Mouse (Mus musculus): Measurements from ENCODE around the gene Amot. TPM values are rescaled to one million over a fixed set of nuclear protein-coding genes. Genes with fewer than 3 reads are reported as not detected.

The Amot gene
- polyA plus RNA-seq, 1 experiment from 2014 or later = 5.8 TPM

DNA sequence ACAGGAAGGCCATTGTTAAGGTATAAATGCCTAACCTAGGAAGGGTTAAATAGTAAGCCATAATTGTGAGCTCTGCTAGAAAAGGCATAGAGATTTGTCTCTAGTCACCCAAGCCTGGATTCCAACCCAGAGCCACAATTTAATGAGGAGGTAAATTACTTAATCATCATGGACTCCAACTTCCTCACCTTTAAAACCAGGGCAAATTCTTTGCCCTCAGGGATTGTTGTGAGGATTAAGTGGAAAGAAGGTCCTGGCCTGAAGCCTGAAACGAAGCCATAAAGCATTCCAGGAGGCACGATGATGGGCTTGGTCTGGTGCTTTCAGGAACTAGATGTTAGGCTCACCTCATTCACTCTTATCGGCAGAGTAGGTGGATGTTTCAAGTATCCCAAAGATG lies 5.7 kb upstream of the Amot start:
- Histone ChIP-seq H3K4me3 (ENCODE audit: low read depth, low read length) (no peak overlapping the region), H3K27me3 (ENCODE audit: control insufficient read depth, insufficient read depth, low read depth, low read length) (no peaks in the 10 kb centered on the region), H3K27ac (ENCODE audit: low read length) (no peak overlapping the region), H3K4me2 (ENCODE audit: low read depth, low read length) (no peak overlapping the region), H3K4me1 (ENCODE audit: control insufficient read depth, low read depth, low read length) (no peaks in the 10 kb centered on the region), H3K9me3 (replicated peaks; ENCODE audit: control insufficient read depth, low read length) (no peaks in the 10 kb centered on the region), H3K9ac (ENCODE audit: low read depth, low read length) (no peak overlapping the region), H3K36me3 (ENCODE audit: control insufficient read depth, insufficient read depth) (no peaks in the 10 kb centered on the region)
- 57% methylated on average over 3 of the region's 3 CpGs for WGBS (ENCODE audit: insufficient replicate concordance)
- no peak for ATAC-seq (ENCODE audit: low read depth)

DNA sequence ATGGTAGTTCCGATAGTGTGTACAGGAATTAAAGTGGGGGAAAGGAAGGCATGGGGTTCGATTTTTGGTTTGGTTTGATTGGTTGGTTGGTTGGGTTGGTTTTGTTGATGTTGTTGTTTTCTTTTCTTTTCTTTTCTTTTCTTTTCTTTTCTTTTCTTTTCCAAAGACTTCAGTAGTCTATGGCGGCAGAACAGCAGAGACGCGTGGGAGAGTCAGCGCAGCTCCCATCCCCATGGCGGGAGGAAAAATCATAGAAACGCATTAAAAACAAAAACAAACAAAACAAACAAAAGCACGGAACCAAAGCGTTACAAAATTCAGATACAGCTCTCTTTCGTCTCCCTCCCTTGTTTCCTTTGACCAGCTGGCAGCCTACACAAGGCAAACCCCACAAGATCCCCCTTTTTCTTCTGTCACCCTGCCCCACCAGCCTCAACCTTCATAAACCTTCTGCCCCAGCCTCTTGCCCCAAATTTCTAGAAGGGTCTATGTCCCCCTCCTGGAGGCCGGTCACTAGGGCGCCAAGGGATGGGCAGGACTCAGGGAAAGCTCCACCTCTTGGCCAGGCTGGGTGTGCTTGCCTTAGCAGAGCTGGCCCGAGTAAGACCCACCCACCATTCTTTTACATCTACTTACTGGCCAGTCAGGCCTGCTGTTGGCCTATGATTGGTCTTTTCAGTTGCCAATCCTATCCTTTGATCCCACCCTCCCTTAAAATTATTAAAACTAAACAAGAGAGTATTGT lies 648 bp upstream of the Amot start:
- 14% methylated on average over 14 of the region's 14 CpGs for WGBS (ENCODE audit: insufficient replicate concordance)
- Histone ChIP-seq H3K4me2 (ENCODE audit: low read depth, low read length) (peak overlapping the region; percentile 78), H3K9me3 (replicated peaks; ENCODE audit: control insufficient read depth, low read length) (no peaks in the 10 kb centered on the region), H3K4me1 (ENCODE audit: control insufficient read depth, low read depth, low read length) (no peaks in the 10 kb centered on the region), H3K9ac (ENCODE audit: low read depth, low read length) (peak overlapping the region; percentile 53), H3K27me3 (ENCODE audit: control insufficient read depth, insufficient read depth, low read depth, low read length) (no peaks in the 10 kb centered on the region; the same call in 1 of the 2 replicates), H3K36me3 (ENCODE audit: control insufficient read depth, insufficient read depth) (no peaks in the 10 kb centered on the region), H3K27ac (ENCODE audit: low read length) (peak overlapping the region; percentile 63), H3K4me3 (ENCODE audit: low read depth, low read length) (peak overlapping the region; percentile 60)
- peak; percentile 85 for ATAC-seq (ENCODE audit: low read depth)

DNA sequence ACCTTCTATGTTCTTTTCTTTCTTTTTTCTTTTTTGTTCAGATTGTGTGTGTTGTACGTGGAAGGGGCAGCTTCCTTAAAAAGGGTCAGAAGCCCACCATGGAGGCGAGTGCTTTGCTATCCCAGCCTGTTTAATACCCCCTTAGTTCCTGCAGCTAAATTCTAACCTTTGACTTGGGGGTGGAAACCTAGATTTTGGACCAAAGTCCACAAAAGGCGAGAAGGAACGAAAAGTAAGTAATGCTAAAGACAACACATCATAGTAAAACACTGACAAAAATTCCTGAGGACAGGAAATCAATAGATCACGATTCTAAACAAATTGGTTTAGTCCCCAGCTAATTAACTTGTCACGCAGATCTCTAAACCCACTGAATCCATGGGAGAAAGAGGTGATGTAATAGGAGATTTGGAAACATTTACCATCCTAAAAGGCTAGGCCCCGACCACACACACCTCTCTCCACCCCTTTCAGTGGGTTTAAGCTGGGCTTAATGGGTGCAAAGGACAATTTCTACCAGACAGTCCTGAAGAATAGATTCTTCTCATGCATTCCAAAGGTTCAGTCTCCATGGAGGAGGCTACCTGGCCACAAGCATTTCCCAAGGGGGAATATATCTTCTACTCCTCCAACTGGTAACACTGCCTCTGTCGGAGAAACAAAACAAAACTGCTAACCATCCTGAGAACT lies 3.2 kb downstream of the Amot start:
- H3K4me1 ChIP-seq (ENCODE audit: control insufficient read depth, low read depth, low read length) = no peaks in the 10 kb centered on the region
- H3K9me3 ChIP-seq (replicated peaks; ENCODE audit: control insufficient read depth, low read length) = no peaks in the 10 kb centered on the region
- H3K9ac ChIP-seq (ENCODE audit: low read depth, low read length) = no peak overlapping the region
- no peak overlapping the region for H3K4me2 ChIP-seq (ENCODE audit: low read depth, low read length)
- H3K4me3 ChIP-seq (ENCODE audit: low read depth, low read length) = no peak overlapping the region
- no peak overlapping the region for H3K27ac ChIP-seq (ENCODE audit: low read length)
- H3K27me3 ChIP-seq (ENCODE audit: control insufficient read depth, insufficient read depth, low read depth, low read length) = no peaks in the 10 kb centered on the region; the same call in 1 of the 2 replicates
- no peaks in the 10 kb centered on the region for H3K36me3 ChIP-seq (ENCODE audit: control insufficient read depth, insufficient read depth)
- no peak for ATAC-seq (ENCODE audit: low read depth)
- 58% methylated on average over 8 of the region's 8 CpGs for WGBS (ENCODE audit: insufficient replicate concordance)

DNA sequence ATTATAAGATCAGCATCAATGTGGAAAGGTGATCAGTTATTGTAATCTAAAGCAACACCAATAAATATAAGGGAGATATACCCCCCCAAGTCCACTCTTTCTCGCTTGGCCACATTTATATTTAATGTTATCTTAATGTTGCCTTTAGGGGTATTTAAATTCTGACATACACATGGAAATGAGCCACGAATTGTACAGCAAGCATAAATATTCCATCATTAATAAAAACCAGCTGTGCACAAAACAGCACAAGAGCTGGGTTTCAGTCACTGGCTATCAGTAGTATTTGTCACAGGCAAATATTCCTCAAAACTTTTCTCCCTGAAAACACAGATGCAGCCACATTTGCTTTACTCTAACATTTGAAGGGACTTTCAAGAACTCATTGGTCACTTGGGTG lies 5.9 kb downstream of the Amot start:
- H3K27me3 ChIP-seq (ENCODE audit: control insufficient read depth, insufficient read depth, low read depth, low read length) = no peaks in the 10 kb centered on the region; the same call in 1 of the 2 replicates
- H3K9ac ChIP-seq (ENCODE audit: low read depth, low read length) = no peak overlapping the region
- ATAC-seq (ENCODE audit: low read depth) = no peak
- no peaks in the 10 kb centered on the region for H3K9me3 ChIP-seq (replicated peaks; ENCODE audit: control insufficient read depth, low read length)
- no peak overlapping the region for H3K4me3 ChIP-seq (ENCODE audit: low read depth, low read length)
- 42% methylated on average over 2 of the region's 2 CpGs for WGBS (ENCODE audit: insufficient replicate concordance)
- H3K4me1 ChIP-seq (ENCODE audit: control insufficient read depth, low read depth, low read length) = no peaks in the 10 kb centered on the region
- H3K27ac ChIP-seq (ENCODE audit: low read length) = no peak overlapping the region
- no peak overlapping the region for H3K4me2 ChIP-seq (ENCODE audit: low read depth, low read length)
- no peaks in the 10 kb centered on the region for H3K36me3 ChIP-seq (ENCODE audit: control insufficient read depth, insufficient read depth)

DNA sequence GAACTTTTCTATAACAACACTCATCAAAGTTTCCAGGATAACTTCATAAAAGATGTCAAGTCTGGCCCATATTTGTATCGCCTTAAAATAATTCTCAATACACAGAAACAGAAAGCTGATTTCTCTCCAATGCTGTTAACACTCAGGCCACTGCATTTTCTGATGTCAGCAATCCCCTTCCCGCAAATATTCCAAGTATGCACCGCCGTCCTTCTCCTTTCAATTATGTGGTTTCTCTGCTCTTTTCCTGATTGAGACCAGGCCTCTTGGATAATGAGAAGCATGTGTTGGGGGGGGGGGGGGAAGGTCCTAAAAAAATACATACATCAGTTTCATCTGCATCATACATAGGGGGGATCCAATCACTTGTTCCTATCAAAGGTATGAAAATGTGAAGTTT lies 6.3 kb downstream of the Amot start:
- no peaks in the 10 kb centered on the region for H3K36me3 ChIP-seq (ENCODE audit: control insufficient read depth, insufficient read depth)
- 79% methylated on average over 4 of the region's 4 CpGs for WGBS (ENCODE audit: insufficient replicate concordance)
- H3K27ac ChIP-seq (ENCODE audit: low read length) = no peak overlapping the region
- H3K4me3 ChIP-seq (ENCODE audit: low read depth, low read length) = no peak overlapping the region
- H3K9me3 ChIP-seq (replicated peaks; ENCODE audit: control insufficient read depth, low read length) = no peaks in the 10 kb centered on the region
- no peak overlapping the region for H3K9ac ChIP-seq (ENCODE audit: low read depth, low read length)
- H3K27me3 ChIP-seq (ENCODE audit: control insufficient read depth, insufficient read depth, low read depth, low read length) = no peaks in the 10 kb centered on the region
- no peaks in the 10 kb centered on the region for H3K4me1 ChIP-seq (ENCODE audit: control insufficient read depth, low read depth, low read length)
- no peak overlapping the region for H3K4me2 ChIP-seq (ENCODE audit: low read depth, low read length)
- ATAC-seq (ENCODE audit: low read depth) = no peak

DNA sequence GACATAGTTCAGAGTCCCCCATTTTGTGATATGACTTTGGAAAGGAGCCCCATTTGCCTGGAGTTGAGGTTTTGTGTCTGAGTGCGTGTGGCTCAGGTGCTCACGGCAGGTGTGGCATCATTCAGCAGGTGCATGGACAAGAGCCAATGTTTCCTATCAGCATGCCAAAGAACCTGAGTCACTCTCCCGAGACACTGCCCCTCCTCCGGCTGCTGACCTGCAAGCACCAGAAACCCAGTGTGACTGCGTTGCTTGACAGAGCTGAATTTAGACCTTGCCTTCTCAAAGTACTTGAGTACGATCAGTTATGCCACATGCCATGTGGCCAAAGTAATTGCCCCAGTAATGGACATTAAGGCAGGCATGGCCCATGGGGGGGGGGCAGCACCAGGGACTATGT lies 7.5 kb downstream of the Amot start:
- WGBS (ENCODE audit: insufficient replicate concordance) = 84% methylated on average over 6 of the region's 6 CpGs

DNA sequence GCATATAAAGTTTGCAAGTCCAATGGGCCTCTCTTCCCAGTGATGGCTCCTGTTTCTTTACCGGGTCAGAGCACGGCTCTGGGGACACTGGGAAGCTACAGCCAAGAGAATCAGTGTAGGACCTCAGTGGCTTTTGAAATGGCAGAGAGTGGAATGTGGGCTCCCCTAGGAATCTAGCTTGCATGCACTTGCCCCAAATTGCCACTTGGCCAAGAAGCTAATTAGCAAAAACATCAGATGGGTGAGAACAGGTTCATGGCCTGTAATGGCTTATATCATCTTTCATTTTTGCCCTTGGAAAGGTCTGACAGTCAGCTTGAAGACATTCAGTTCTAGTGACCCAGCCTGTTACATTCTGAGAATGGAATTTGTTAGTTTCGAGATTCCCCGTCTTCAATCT lies 9.6 kb downstream of the Amot start:
- Histone ChIP-seq H3K4me2 (ENCODE audit: low read depth, low read length) (no peak overlapping the region), H3K4me1 (ENCODE audit: control insufficient read depth, low read depth, low read length) (no peaks in the 10 kb centered on the region)
- WGBS (ENCODE audit: insufficient replicate concordance) = 78% methylated on average over 4 of the region's 4 CpGs

More for the DNA sequence above, 7.5 kb downstream of the Amot start:
- no peaks in the 10 kb centered on the region for H3K4me1 ChIP-seq (ENCODE audit: control insufficient read depth, low read depth, low read length)
- H3K4me2 ChIP-seq (ENCODE audit: low read depth, low read length) = no peak overlapping the region
- H3K36me3 ChIP-seq (ENCODE audit: control insufficient read depth, insufficient read depth) = no peaks in the 10 kb centered on the region
- H3K9ac ChIP-seq (ENCODE audit: low read depth, low read length) = no peak overlapping the region
- H3K27ac ChIP-seq (ENCODE audit: low read length) = no peak overlapping the region
- H3K4me3 ChIP-seq (ENCODE audit: low read depth, low read length) = no peak overlapping the region
- H3K27me3 ChIP-seq (ENCODE audit: control insufficient read depth, insufficient read depth, low read depth, low read length) = no peaks in the 10 kb centered on the region
- no peaks in the 10 kb centered on the region for H3K9me3 ChIP-seq (replicated peaks; ENCODE audit: control insufficient read depth, low read length)
- no peak for ATAC-seq (ENCODE audit: low read depth)

DNA sequence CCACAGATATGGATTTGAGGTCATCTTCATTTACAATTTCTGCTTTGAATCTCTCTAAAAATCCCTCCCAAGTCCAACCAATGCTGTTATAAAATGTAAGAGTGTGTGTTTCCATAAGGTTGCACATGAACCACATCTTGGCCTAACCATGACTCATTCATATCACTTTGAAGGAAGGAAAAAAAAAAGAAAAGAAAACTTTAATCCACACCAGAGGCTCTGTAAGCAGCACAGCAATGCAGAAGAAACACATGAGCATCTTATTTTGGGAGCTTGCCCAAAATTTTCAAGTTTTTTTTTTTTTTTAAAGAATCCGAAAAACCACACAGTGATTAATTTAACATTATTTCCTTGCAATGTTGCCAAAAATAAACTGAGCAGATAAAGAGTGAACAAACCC lies 14.2 kb downstream of the Amot start:
- 55% methylated on average over 1 of the region's 1 CpGs for WGBS (ENCODE audit: insufficient replicate concordance)
- no peak for ATAC-seq (ENCODE audit: low read depth)

More for the DNA sequence above, 9.6 kb downstream of the Amot start:
- no peaks in the 10 kb centered on the region for H3K27me3 ChIP-seq (ENCODE audit: control insufficient read depth, insufficient read depth, low read depth, low read length)
- no peak for ATAC-seq (ENCODE audit: low read depth)
- no peaks in the 10 kb centered on the region for H3K9me3 ChIP-seq (replicated peaks; ENCODE audit: control insufficient read depth, low read length)
- H3K9ac ChIP-seq (ENCODE audit: low read depth, low read length) = no peak overlapping the region
- H3K36me3 ChIP-seq (ENCODE audit: control insufficient read depth, insufficient read depth) = no peaks in the 10 kb centered on the region
- H3K4me3 ChIP-seq (ENCODE audit: low read depth, low read length) = no peak overlapping the region
- no peak overlapping the region for H3K27ac ChIP-seq (ENCODE audit: low read length)

DNA sequence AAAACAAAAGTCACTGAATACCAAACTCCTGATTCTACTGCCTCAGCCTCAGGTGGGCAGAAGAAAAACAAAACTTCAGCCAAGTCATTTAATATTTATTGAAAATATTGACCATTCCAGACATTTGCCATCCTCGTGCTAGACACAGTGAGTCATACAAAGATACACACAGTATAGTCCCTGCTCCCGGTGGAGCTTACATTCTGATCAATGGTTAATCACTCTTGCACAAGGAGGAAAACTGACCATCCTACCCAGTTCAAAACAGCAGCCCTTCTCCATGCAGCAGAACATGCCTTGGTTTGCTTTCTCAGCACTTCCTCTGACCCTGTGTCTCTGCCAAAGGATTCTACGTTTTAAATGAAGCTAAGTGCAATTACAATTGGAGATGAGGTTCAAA lies 14.6 kb downstream of the Amot start:
- H3K4me2 ChIP-seq (ENCODE audit: low read depth, low read length) = no peak overlapping the region
- H3K9me3 ChIP-seq (replicated peaks; ENCODE audit: control insufficient read depth, low read length) = no peaks in the 10 kb centered on the region
- H3K9ac ChIP-seq (ENCODE audit: low read depth, low read length) = no peak overlapping the region
- H3K27me3 ChIP-seq (ENCODE audit: control insufficient read depth, insufficient read depth, low read depth, low read length) = no peaks in the 10 kb centered on the region
- 57% methylated on average over 3 of the region's 3 CpGs for WGBS (ENCODE audit: insufficient replicate concordance)
- H3K36me3 ChIP-seq (ENCODE audit: control insufficient read depth, insufficient read depth) = no peaks in the 10 kb centered on the region
- ATAC-seq (ENCODE audit: low read depth) = peak; percentile 85
- no peaks in the 10 kb centered on the region; the same call in 1 of the 2 replicates for H3K4me1 ChIP-seq (ENCODE audit: control insufficient read depth, low read depth, low read length)
- H3K4me3 ChIP-seq (ENCODE audit: low read depth, low read length) = no peak overlapping the region
- H3K27ac ChIP-seq (ENCODE audit: low read length) = peak overlapping the region; percentile 50; the same call in 1 of the 2 replicates

More for the DNA sequence above, 14.2 kb downstream of the Amot start:
- Histone ChIP-seq H3K4me3 (ENCODE audit: low read depth, low read length) (no peak overlapping the region), H3K4me2 (ENCODE audit: low read depth, low read length) (no peak overlapping the region), H3K27me3 (ENCODE audit: control insufficient read depth, insufficient read depth, low read depth, low read length) (no peaks in the 10 kb centered on the region), H3K9me3 (replicated peaks; ENCODE audit: control insufficient read depth, low read length) (no peaks in the 10 kb centered on the region), H3K27ac (ENCODE audit: low read length) (no peak overlapping the region), H3K9ac (ENCODE audit: low read depth, low read length) (no peak overlapping the region), H3K36me3 (ENCODE audit: control insufficient read depth, insufficient read depth) (no peaks in the 10 kb centered on the region), H3K4me1 (ENCODE audit: control insufficient read depth, low read depth, low read length) (no peaks in the 10 kb centered on the region; the same call in 1 of the 2 replicates)

Measured in liver, embryonic 16.5 days (tissue).